Comparison of ENCODE assay signal across 16 mouse cellular contexts in the genomic region with DNA sequence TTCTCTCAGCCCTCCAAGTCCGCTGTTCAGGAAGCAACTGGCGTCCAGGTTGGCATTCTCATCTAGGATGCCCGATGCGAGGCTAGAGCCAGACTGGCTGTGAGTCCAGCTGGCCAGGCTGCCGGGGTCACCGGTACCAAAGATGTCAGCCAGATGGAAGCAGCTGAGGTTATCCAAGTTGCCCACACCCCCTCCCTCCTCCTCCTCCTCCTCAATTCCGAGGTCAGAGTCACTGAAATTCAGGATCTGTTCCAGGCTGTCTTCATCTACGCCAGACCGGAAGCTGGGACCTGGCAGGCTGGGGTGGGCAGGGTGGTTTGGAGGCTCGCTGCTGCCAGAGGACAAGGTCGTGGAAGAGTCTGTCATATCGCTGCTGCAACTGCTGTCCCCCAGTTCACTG. TPM values are rescaled to one million over a fixed set of nuclear protein-coding genes. Genes with fewer than 3 reads are reported as not detected.
DNase-seq lines count a peak whose midpoint lies in the region; ATAC-seq and TF ChIP-seq lines count a peak whose summit lies in the region.
"Had no signal": no experiment of that assay in that cellular context is flagged by ENCODE, and none has a peak within 500 bp of the region (broad histone marks: within the 10 kb centered on the region; RNA-seq: fewer than 3 reads in every experiment).

No protein-coding gene starts in this region.

- no peak overlapping the region for H3K4me2 ChIP-seq in heart, embryonic 11.5 days
- H3K4me2 ChIP-seq: heart, embryonic 13.5 days; midbrain, embryonic 12.5 days; neural tube, embryonic 12.5 days had no signal

- no peak overlapping the region; the same call in 1 of the 2 replicates for H3K27ac ChIP-seq in heart, embryonic 11.5 days (ENCODE audit: low read depth, low read length)
- no peak overlapping the region for H3K27ac ChIP-seq in testis, adult 2 months (ENCODE audit: control insufficient read depth, insufficient read depth, low read depth, low read length)
- H3K27ac ChIP-seq: heart, embryonic 13.5 days; midbrain, embryonic 12.5 days; neural tube, embryonic 12.5 days had no signal

- WGBS in heart, embryonic 11.5 days (ENCODE audit: insufficient replicate concordance) = 86% methylated on average over 12 of the region's 12 CpGs

- peak; percentile 74 for DNase-seq in heart, adult 8-10 months (ENCODE audit: low spot score)
- DNase-seq in testis, postnatal 14 days (ENCODE audit: low spot score) = no peak
- peak; percentile 89 to 91 for DNase-seq in cerebellum, postnatal 10 days
- DNase-seq in embryo, embryonic 9.5 days (ENCODE audit: extremely low spot score) = no peak
- DNase-seq: embryo, embryonic 11 days; kidney, postnatal 10 days; retina, postnatal 1 day had no signal

- peaks cover 25% of the 10 kb centered on the region for H3K36me3 ChIP-seq in heart, embryonic 11.5 days (ENCODE audit: control insufficient read depth, insufficient read depth, low read length)
- H3K36me3 ChIP-seq in testis, adult 2 months (ENCODE audit: control insufficient read depth, insufficient read depth, low read length) = no peaks in the 10 kb centered on the region
- H3K36me3 ChIP-seq: midbrain, embryonic 12.5 days; neural tube, embryonic 12.5 days had no signal

- H3K4me1 ChIP-seq in heart, embryonic 11.5 days (ENCODE audit: control insufficient read depth, insufficient read depth, low read length) = peaks cover 24% of the 10 kb centered on the region
- H3K4me1 ChIP-seq in testis, adult 2 months (ENCODE audit: control insufficient read depth, insufficient read depth, low read length) = peaks cover 20% of the 10 kb centered on the region

- H3K27me3 ChIP-seq in heart, embryonic 11.5 days (ENCODE audit: control insufficient read depth, insufficient read depth, low read length) = no peaks in the 10 kb centered on the region
- H3K27me3 ChIP-seq in testis, adult 2 months (ENCODE audit: control insufficient read depth, insufficient read depth, low read length) = no peaks in the 10 kb centered on the region
- H3K27me3 ChIP-seq: CH12.LX; heart, embryonic 13.5 days; neural tube, embryonic 12.5 days had no signal

- ATAC-seq in heart, embryonic 11.5 days (replicated peaks; ENCODE audit: insufficient number of reproducible peaks, low FRiP score, low TSS enrichment) = no peak
- no peak for ATAC-seq in granulocyte monocyte progenitor cell, adult 5-6 weeks (replicated peaks; ENCODE audit: poor library complexity, severe bottlenecking)
- ATAC-seq: lung, postnatal 0 days had no signal

- H3K9me3 ChIP-seq in heart, embryonic 11.5 days (replicated peaks; ENCODE audit: control insufficient read depth, low read length) = no peaks in the 10 kb centered on the region
- H3K9me3 ChIP-seq: heart, embryonic 13.5 days; midbrain, embryonic 12.5 days; neural tube, embryonic 12.5 days had no signal

- no peak overlapping the region for H3K9ac ChIP-seq in heart, embryonic 11.5 days (ENCODE audit: low read depth, low read length)
- H3K9ac ChIP-seq: heart, embryonic 13.5 days; midbrain, embryonic 12.5 days; neural tube, embryonic 12.5 days had no signal

- H3K4me3 ChIP-seq in heart, embryonic 11.5 days (ENCODE audit: low read depth, low read length) = no peak overlapping the region
- peak overlapping the region; percentile 84 for H3K4me3 ChIP-seq in testis, adult 2 months (ENCODE audit: control insufficient read depth, low read depth, low read length)
- H3K4me3 ChIP-seq: heart, embryonic 13.5 days; midbrain, embryonic 12.5 days; neural tube, embryonic 12.5 days had no signal

- no peak for TF ChIP-seq POLR2A in testis, adult 2 months (IDR thresholded peaks at IDR 0.05; ENCODE audit: control insufficient read depth, low read depth, low read length)

- TF ChIP-seq CTCF in testis, adult 2 months (IDR thresholded peaks at IDR 0.05; ENCODE audit: control insufficient read depth, insufficient read depth, insufficient replicate concordance, low read depth, low read length) = no peak

RNA-seq across cellular contexts. Expression of gene Csrnp1, which starts 11.9 kb away (rescaled TPM):
- 10 to 100 TPM; 10.9 to 32.1 (median 16.1) TPM for total RNA-seq in heart, adult 8-10 months (2022)
- polyA plus RNA-seq in heart, embryonic 11.5 days (2014; fragmentation: Nextera tagmentation; extraction: Ambion mirVana) = 3.3 and 4.2 TPM in 2 replicates
- polyA plus RNA-seq in testis, adult 2 months (2012; rRNA removed) = 99.8 and 99.9 TPM in 2 replicates
- 1.3 and 8.5 TPM in 2 replicates for total RNA-seq in granulocyte monocyte progenitor cell, adult 5-6 weeks (2014; fragmentation: Nextera tagmentation)
- total RNA-seq in granulocyte monocyte progenitor cell, adult 5-6 weeks (2017) = 8.8 and 16.9 TPM in 2 replicates

RNA-seq across cellular contexts. Expression of gene Ttc21a, which starts 35.2 kb away (rescaled TPM):
- under 1 TPM in 1 of 4 experiments, not detected in 3; 0.09 TPM for total RNA-seq in heart, adult 8-10 months (2022)
- 0.23 and 0.37 TPM in 2 replicates for polyA plus RNA-seq in heart, embryonic 11.5 days (2014; fragmentation: Nextera tagmentation; extraction: Ambion mirVana)
- 66.1 and 68.7 TPM in 2 replicates for polyA plus RNA-seq in testis, adult 2 months (2012; rRNA removed)
- total RNA-seq in granulocyte monocyte progenitor cell, adult 5-6 weeks (2014; fragmentation: Nextera tagmentation) = 2.4 and 2.8 TPM in 2 replicates
- total RNA-seq in granulocyte monocyte progenitor cell, adult 5-6 weeks (2017) = 3.3 and 3.6 TPM in 2 replicates

RNA-seq across cellular contexts. Expression of gene Gorasp1, which starts 35.2 kb away (rescaled TPM):
- 10 to 100 TPM; 35.0 to 41.4 (median 37.9) TPM for total RNA-seq in heart, adult 8-10 months (2022)
- 18.0 and 20.3 TPM in 2 replicates for polyA plus RNA-seq in heart, embryonic 11.5 days (2014; fragmentation: Nextera tagmentation; extraction: Ambion mirVana)
- 11.5 and 14.1 TPM in 2 replicates for polyA plus RNA-seq in testis, adult 2 months (2012; rRNA removed)
- total RNA-seq in granulocyte monocyte progenitor cell, adult 5-6 weeks (2014; fragmentation: Nextera tagmentation) = 8.0 and 9.4 TPM in 2 replicates
- total RNA-seq in granulocyte monocyte progenitor cell, adult 5-6 weeks (2017) = 4.8 and 9.5 TPM in 2 replicates

RNA-seq across cellular contexts. Expression of gene Xirp1, which starts 50.8 kb away (rescaled TPM):
- total RNA-seq in heart, adult 8-10 months (2022) = 100 to 1,000 TPM; 130 to 157 (median 141) TPM
- 38.2 and 64.5 TPM in 2 replicates for polyA plus RNA-seq in heart, embryonic 11.5 days (2014; fragmentation: Nextera tagmentation; extraction: Ambion mirVana)
- 0.67 and 0.90 TPM in 2 replicates for polyA plus RNA-seq in testis, adult 2 months (2012; rRNA removed)
- total RNA-seq in granulocyte monocyte progenitor cell, adult 5-6 weeks (2014; fragmentation: Nextera tagmentation) = not detected in 2 replicates
- not detected in 2 replicates for total RNA-seq in granulocyte monocyte progenitor cell, adult 5-6 weeks (2017)
- total RNA-seq: CH12.LX had no signal
- polyA plus RNA-seq: brain, embryonic 14.5 days; midbrain, embryonic 12.5 days had no signal

Comparison
In these comparisons a context has a peak if more than half of its experiments do, and no peak if none do; other contexts are left out.
1. DNase-seq: peak in heart, adult 8-10 months (single experiment) and cerebellum, postnatal 10 days (2 of 2); none in testis, postnatal 14 days (single experiment) and embryo, embryonic 9.5 days (single experiment).